Mouse (Mus musculus): ENCODE data around the gene Pde6h.

DNA sequence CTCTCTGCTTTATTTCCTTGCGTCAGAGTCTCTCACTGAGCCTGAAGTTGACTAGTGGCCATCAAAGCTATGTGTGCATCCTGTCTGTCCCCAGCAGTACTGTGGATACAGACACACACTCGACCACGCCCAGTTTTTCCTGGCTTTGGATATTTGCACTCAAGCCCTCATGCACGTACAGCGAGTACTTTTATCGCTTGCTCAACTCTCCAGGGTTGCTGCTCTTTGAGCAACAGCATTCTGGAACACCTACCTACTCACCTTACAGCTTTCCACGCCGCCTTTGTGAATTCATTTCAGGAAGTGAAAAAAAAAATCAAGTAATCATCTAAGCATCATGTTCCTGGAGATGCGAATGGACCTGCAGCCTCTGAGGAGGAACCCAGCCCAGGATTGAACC lies 29.3 kb downstream of the Pde6h start:
- TF ChIP-seq CTCF (IDR thresholded peaks at IDR 0.05; ENCODE audit: control insufficient read depth, insufficient read depth, insufficient replicate concordance, low read depth, low read length) (no peak), POLR2A (IDR thresholded peaks at IDR 0.05; ENCODE audit: control insufficient read depth, low read depth, low read length) (no peak)

All from testis, adult 2 months (tissue).